Mouse (Mus musculus): ENCODE measurements around the gene Tex12.

Gene Tex12

DNA sequence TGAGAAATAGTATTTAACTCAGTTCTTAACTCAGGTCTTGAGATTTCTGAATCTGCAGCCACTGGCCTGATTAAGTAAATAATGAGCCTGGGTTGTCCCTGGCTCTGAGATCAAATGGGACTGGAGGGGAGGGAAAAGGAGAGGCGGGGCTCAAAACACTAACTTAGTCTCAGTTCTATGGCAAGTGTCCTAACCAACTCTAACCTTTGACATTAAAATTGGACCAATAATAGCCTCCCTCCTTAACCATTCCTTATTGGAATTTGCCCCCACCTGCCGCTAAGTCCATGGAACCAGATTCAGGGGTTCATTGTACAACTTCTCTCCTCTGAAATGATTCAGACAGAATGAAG, 6.1 kb downstream of the Tex12 start, which contains the start of gene Bco2:
Gene Bco2 (minus strand): TSS at position 88 of the 353 bp plus-strand sequence.
- DNase-seq = no peak

DNA sequence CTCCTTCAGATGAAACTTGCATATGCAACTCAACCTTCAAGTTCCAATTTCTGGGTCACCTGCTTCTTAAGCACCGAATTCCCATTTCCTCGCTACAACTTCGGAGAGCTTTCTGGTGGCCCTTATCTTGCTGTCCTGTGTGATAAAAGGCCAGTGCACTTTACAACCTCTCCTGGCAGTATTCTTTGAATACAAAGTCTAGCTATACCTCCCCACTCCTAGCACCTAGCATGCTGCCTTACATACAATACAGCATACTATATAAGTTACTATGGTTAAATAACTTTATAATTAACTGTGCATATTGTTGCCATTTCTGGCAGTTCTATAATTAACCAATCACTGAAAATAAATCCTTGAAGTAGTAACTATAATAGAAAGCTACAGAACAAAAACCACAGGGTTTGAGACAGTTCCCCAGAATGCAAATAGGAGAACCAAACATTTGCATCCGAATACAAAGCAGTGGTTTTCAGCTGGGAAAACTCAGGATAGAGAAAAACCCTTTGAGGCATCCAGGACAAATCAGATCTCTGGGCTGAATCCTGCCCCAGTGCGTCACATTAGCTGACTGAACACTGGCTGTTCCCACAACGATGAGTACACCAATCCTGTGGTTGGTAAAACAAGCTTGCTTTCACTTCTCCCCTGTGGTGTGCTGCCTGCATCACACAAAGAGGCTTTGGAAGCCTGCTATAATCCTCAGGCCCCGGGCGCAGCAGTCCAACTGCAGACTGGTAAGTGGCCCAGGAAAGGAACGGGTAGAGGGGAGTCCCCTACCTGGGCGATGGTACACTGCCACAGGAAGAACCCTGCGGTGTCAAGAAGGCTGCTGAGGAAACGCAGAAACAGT, 6.7 kb downstream of the Tex12 start, which contains the start of gene Il18:
Gene Il18 (plus strand): TSS at position 587 of the 853 bp plus-strand sequence.
- DNase-seq = peak; percentile 26 to 43

DNA sequence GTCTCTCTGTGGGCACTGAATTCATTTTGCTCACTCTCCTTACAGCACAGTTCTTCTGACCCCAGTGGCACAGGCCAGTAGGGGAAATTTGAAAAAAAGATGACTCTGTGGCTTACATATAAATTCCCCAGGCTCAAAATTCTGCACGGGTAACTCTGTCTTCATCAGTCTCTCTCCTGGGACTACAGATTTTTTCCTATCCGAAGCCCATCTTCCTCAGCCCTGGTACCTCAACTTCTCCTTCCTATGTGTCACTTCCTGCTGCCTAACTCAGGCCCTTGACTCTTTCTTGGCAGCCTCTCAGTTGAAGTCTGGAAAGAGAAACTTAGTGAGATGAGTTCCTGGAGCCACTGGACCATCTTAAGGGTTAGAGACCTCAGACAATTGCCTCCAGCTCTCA, 7.6 kb downstream of the Tex12 start:
- no peak for DNase-seq

DNA sequence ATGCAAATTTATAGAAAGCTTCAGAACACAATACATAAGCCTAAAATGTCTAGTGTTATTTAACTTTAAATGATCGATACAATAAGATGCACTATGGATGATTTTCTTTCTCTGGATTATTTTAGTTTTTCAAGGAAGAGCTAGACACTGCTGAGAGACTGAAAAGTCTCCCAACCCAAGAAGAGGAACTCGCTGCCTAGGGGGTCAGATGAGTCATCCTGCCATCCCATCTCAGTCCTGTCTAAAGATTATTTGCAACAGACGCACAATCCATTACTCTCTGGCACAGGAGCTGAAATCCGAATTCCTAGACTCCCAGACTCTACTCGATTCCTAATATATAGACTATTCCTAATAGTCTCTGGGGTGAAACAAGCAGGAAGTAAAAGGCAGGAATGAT, 8.9 kb downstream of the Tex12 start:
- no peak for DNase-seq

DNA sequence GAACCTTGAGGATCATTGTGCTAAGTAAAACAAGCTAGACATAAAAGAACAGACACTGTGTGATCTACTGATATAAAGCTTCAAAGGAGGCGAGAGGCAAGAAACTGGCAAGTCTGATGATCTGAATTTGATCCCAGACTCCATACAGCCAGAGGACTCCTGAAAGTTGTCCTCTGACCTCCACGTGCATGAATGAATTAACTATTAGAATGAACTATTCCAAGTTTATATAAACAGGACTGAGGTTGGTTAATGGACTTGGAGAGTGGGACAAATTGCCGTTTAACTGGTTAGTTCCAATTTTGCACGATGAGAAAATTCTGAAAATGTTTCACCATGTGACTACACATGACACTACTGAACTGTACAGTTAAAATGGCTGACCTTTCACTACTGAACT, 12.2 kb downstream of the Tex12 start:
- no peak for DNase-seq

- peak; percentile 33 to 48 for DNase-seq
These were observed 13.2 kb downstream of the Tex12 start for GRCm38 (mm10) chr9:50547859-50548478.

DNA sequence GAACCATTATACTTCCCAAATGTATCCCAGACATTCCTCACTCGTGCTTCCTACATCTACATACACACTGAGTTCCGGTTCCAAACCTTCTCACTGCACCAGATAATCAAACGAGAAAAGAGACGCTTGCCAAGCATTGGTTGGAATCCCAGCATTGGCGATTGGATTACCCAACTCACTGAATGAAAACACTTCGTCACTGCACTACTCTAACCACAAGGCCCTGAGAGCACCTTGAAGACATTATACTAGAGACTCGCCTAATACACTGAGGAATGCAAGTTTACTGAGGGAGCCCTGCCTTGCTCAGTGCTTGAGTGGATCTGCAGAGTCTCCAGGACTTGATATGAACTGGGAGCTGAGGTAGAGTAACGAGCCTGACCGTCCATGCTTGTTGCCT, 18.7 kb downstream of the Tex12 start:
- no peak for DNase-seq

DNA sequence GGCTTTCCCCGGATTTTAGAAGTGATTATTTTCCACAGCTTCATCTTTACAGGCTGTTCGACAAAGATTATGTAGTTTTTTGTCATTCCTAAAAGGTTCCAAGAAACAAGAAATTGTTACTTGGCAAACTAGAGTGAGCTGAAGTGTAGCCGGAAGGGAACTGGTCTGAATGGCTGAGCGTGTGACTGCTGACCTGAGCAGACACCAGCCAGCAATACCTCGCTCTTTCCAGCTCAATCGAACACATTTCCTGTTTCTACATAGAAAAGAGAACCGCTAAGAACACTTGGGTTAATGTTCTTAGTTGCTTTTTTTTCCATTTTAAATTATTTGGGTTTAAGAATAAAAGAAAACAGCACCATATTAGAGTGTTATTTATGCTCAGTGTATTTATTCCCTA, 21.0 kb downstream of the Tex12 start:
- no peak for DNase-seq

GRCm38 (mm10) chr9:50537295-50537694, 23.8 kb downstream of the Tex12 start:
- DNase-seq = no peak

GRCm38 (mm10) chr9:50536603-50537135, 24.5 kb downstream of the Tex12 start:
- no peak for DNase-seq

DNA sequence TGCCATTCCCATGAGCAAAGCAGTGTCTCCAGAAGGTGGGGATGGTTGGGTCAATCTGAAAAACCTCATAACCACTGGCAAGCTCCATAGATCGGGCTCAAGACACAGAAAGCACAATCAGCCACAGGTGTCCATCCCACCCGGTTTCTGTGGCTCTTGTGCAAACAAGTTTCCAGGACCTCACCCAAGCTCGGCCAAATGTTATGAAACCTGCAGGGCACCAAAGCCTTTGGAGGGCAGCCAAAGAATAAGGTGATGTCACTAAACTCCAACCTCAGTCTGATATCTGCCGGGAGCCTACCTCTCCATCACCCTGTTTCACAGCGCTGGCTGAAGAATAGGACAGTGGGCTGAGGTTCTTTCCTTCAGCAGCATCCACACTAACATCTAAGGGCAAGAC, 25.2 kb downstream of the Tex12 start:
- no peak for DNase-seq

DNA sequence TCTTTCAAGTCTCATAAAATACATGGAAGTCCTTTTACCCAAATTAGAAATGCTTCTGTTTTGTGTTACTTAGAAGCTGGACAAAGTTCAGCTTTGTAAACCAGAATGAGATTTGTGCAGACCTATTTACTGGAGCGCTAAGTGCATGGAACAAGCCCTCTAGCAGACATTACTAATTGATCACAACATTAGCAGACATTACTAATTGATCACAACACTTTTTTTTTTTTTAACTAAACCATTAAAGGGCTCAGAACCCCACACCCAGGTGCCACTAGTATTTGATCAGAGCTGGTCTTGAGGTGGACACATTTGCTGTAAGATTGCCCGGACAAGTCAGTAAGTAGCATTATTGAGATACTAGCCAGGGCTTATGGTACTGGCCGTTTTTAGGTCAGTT, 27.3 kb downstream of the Tex12 start:
- DNase-seq = no peak

DNA sequence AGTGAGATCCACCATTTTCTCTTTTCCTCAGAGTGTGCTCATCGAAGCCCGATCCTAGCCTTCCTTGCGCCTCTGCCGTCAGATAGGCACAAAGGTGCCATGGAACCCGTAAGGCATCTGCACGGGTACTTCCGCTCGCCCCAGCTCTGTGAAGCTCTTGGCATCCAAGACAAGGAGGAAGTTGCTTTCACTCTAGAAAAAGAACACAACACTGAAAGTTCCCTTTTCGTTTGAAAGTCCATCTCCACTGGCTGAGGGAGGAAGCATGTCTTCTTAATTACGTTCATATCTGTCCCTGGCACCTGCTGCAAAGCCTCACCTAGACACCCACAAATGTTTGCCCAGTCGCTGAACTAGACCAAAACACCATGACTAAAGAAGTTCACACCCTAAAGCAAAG, 27.8 kb downstream of the Tex12 start:
- peak; percentile 55 to 70 for DNase-seq

GRCm38 (mm10) chr9:50530890-50531289, 30.2 kb downstream of the Tex12 start:
- DNase-seq = peak in 1 of 2 experiments; percentile 34

DNA sequence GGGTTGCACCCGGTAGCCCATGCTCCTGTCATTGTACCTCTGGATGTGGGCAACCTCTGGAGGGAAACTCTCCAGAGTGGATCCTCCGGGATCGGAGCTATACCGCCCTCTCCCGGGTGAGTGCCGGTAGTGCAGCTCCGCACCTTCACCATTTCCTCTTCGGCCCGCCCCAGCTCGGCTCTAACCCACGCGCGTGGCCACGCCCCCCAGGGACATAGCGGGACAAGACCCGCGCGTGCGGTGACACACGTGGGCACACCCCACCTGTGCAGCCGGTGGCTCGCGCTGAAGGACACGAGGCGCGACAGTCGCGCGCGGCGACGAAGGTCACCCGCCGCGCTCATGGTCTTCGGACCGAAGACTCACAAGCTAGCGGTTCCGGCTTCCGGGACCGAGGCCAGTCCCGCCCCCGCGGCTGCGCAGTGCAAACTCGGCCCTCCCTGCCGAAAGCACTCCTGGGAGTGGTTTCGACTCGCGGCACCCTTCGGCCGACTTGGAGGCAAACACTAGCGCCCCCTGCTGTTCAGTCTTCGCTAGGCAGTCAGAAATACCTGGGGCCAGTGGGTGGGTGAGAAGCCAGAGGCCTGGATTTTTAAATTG, 32.7 kb downstream of the Tex12 start, which contains the start of gene Pts:
Gene Pts (minus strand): TSS at position 432 of the 600 bp plus-strand sequence.
- DNase-seq = peak; percentile 96 to 97

DNA sequence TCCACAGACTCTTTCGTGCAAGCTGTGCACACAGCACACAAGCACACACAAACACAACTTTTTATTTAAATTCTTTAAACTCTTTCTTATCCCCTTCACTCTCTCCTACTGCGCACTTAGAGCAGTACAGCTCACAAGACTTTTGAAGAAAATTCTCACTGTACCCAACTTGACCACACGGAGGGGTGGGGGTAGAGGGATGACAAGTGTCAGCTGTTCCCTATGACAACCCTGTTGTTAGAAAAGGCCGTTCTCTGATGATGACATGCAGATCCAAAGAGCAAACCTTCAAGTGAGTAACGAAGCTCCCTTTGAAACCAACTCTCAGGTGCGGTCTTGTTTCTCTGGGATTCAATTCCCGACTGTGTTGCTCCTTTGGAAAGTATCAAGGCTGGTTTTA, 33.3 kb downstream of the Tex12 start:
- DNase-seq = no peak

GRCm38 (mm10) chr9:50525585-50525984, 35.5 kb downstream of the Tex12 start:
- no peak for DNase-seq

DNA sequence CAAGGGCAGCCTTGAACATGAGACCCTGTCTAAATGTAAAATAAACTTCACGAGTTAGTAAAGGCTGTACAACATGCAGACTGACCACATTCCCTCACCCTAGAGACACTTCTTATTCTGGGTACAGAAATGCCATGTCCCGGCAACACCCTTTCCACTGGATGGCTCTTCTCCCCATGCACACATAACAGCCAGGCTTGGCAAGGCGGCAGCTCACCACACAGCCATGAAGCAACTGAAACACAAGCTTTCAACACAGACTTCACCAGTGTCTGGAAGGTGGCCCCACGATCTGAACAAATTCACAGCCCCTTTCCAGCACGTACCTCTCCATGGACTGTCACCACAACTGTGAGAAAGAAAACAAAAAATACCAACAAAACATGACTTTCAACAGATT, 36.2 kb downstream of the Tex12 start:
- no peak for DNase-seq

DNA sequence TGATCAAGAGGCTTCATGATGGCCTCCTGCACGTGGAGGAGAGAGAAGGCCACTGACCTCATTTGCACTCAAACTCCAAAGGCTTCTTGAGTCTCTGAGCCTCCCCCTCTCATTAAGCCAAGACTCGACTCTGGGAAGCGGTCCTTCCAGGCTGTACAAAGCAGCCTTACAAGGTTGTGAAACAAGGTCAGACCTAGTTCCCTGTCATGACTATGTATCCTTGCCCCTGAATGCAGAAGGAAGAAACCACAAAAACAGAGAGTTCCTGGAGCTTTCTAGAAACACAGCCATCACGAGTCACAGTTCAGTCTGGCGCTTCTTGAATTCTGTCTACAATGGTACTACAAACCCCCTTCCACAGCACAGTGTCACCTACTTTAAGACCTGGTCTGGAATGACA, 38.6 kb downstream of the Tex12 start:
- no peak for DNase-seq

DNA sequence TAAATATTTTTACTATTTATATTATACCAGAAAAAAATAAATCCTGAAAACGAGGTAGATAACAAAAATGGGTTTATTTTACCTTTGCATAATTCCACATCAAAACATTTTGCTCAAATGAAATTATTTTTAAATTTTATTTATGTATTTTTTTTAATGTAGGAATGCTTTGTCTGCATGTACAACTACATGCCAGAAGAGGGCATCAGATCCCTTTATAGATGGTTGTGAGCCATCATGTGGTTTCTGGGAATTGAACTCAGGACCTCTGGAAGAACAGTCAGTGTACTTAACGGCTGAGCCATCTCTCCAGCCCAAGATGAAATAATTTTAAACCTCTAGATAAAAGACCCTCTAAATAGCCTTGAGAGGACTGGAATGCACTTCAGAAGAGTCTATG, 39.6 kb downstream of the Tex12 start:
- DNase-seq = no peak

GRCm38 (mm10) chr9:50520748-50521147, 40.4 kb downstream of the Tex12 start:
- no peak for DNase-seq

- peak in 1 of 2 experiments; percentile 22 for DNase-seq
These were observed 42.3 kb downstream of the Tex12 start for GRCm38 (mm10) chr9:50518781-50519180.

- no peak for DNase-seq
These were observed 45.7 kb downstream of the Tex12 start for GRCm38 (mm10) chr9:50515462-50515861.

DNA sequence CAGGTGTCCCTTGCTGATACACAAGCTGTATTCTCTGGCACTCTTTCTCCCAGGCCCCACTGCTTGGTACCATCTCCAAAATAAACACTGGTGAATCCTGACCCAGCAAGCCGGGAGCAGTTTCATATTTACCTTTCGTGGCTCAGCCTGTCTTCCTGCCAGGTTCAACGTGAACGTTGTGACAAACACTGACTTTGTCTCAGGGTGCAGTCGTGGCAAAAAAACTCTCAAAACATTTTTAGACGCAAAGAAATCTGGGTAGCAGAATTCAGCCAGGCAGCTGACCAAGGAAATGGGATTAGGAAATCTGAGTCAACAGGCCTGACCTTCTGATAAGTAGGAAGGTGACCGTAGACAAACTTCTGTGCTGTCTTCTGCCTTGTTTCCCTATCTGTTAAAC, 53.6 kb downstream of the Tex12 start:
- DNase-seq = no peak

All from thymus, postnatal 36 days (tissue).